In genomic region chr5:52783251-52783620, GRCm38 (mm10) we compare ENCODE assay signal across 8 mouse cellular contexts. TPM values are rescaled to one million over a fixed set of nuclear protein-coding genes. Genes with fewer than 3 reads are reported as not detected.
DNase-seq lines count a peak whose midpoint lies in the region; ATAC-seq lines count a peak whose summit lies in the region.

No protein-coding gene starts in this region.

- H3K4me3 ChIP-seq in forebrain, embryonic 12.5 days (replicated peaks): peak overlapping the region; percentile 74
- peak overlapping the region; percentile 88 for H3K4me3 ChIP-seq in liver, embryonic 13.5 days (replicated peaks)

- H3K4me2 ChIP-seq in forebrain, embryonic 12.5 days: peak overlapping the region; percentile 59
- H3K4me2 ChIP-seq in liver, embryonic 13.5 days: peak overlapping the region; percentile 67

- H3K4me1 ChIP-seq in forebrain, embryonic 12.5 days: no peaks in the 10 kb centered on the region; the same call in 1 of the 2 replicates
- H3K4me1 ChIP-seq in liver, embryonic 13.5 days (replicated peaks): peaks cover 25% of the 10 kb centered on the region

- no peaks in the 10 kb centered on the region for H3K27me3 ChIP-seq in forebrain, embryonic 12.5 days
- H3K27me3 ChIP-seq in liver, embryonic 13.5 days: no peaks in the 10 kb centered on the region

- H3K36me3 ChIP-seq in forebrain, embryonic 12.5 days (replicated peaks): peaks cover 18% of the 10 kb centered on the region
- peaks cover 18% of the 10 kb centered on the region for H3K36me3 ChIP-seq in liver, embryonic 13.5 days

- peak overlapping the region; percentile 73 for H3K9ac ChIP-seq in forebrain, embryonic 12.5 days
- peak overlapping the region; percentile 87 for H3K9ac ChIP-seq in liver, embryonic 13.5 days

- no peak; the same call in none of the 2 replicates for ATAC-seq in forebrain, embryonic 12.5 days (ENCODE audit: low FRiP score)
- peak; percentile 74 for ATAC-seq in liver, embryonic 13.5 days (ENCODE audit: low read depth)

- peak; percentile 36 for DNase-seq in embryo, embryonic 10 days (ENCODE audit: low spot score)
- no peak for DNase-seq in embryo, embryonic 11 days
- DNase-seq in 416B (ENCODE audit: low read depth): peak; percentile 82
- DNase-seq in liver, embryonic 13.5 days: no peak
- no peak for DNase-seq in urinary bladder, postnatal 36 days (ENCODE audit: low spot score in 2 of 2)
- DNase-seq in retina, postnatal 1 day: no peak
- DNase-seq in left cerebral cortex, adult 8-10 months (ENCODE audit: low spot score in 2 of 2): no peak

- H3K27ac ChIP-seq in forebrain, embryonic 12.5 days: peak overlapping the region; percentile 80
- peak overlapping the region; percentile 76 for H3K27ac ChIP-seq in liver, embryonic 13.5 days

- WGBS in forebrain, embryonic 12.5 days: 0% methylated on average over 9 of the region's 9 CpGs
- WGBS in liver, embryonic 13.5 days (ENCODE audit: insufficient replicate concordance): 1% methylated on average over 9 of the region's 9 CpGs

- no peaks in the 10 kb centered on the region for H3K9me3 ChIP-seq in forebrain, embryonic 12.5 days
- H3K9me3 ChIP-seq in liver, embryonic 13.5 days (replicated peaks): no peaks in the 10 kb centered on the region

RNA-seq across cellular contexts. Expression of gene Zcchc4, which starts 8.0 kb away (rescaled TPM):
- polyA plus RNA-seq in forebrain, embryonic 12.5 days (2016; fragmentation: Nextera tagmentation; extraction: Ambion mirVana): 19.7 and 20.0 TPM in 2 replicates
- 7.8 and 9.2 TPM in 2 replicates for polyA plus RNA-seq in liver, embryonic 13.5 days (2015; fragmentation: Nextera tagmentation; extraction: Ambion mirVana)
- total RNA-seq in left cerebral cortex, adult 8-10 months (2022): 10 to 100 TPM in 3 of 4 experiments, 1 to 10 TPM in 1; 9.9 to 12.4 (median 10.6) TPM

RNA-seq across cellular contexts. Expression of gene Pi4k2b, which starts 41.9 kb away (rescaled TPM):
- polyA plus RNA-seq in forebrain, embryonic 12.5 days (2016; fragmentation: Nextera tagmentation; extraction: Ambion mirVana): 16.1 and 19.2 TPM in 2 replicates
- 16.5 and 19.6 TPM in 2 replicates for polyA plus RNA-seq in liver, embryonic 13.5 days (2015; fragmentation: Nextera tagmentation; extraction: Ambion mirVana)
- 1 to 10 TPM; 1.3 to 2.1 (median 1.5) TPM for total RNA-seq in left cerebral cortex, adult 8-10 months (2022)

RNA-seq across cellular contexts. Expression of gene Anapc4, which starts 50.6 kb away (rescaled TPM):
- polyA plus RNA-seq in forebrain, embryonic 12.5 days (2016; fragmentation: Nextera tagmentation; extraction: Ambion mirVana): 121 and 127 TPM in 2 replicates
- polyA plus RNA-seq in liver, embryonic 13.5 days (2015; fragmentation: Nextera tagmentation; extraction: Ambion mirVana): 31.2 and 37.3 TPM in 2 replicates
- total RNA-seq in left cerebral cortex, adult 8-10 months (2022): 10 to 100 TPM; 57.3 to 74.1 (median 67.4) TPM

Comparison
In these comparisons a context has a peak if more than half of its experiments do, and no peak if none do; other contexts are left out.
1. DNase-seq: peak in embryo, embryonic 10 days (single experiment) and 416B (single experiment); none in embryo, embryonic 11 days (single experiment), liver, embryonic 13.5 days (single experiment), urinary bladder, postnatal 36 days (0 of 2), retina, postnatal 1 day (single experiment) and left cerebral cortex, adult 8-10 months (0 of 2).